Mouse (Mus musculus) bone marrow macrophage, adult 2 months (primary cell): Measurements from ENCODE around the gene Spint2.

Experiments used
- CTCF ChIP-seq: IDR thresholded peaks from 2 replicates; pipeline ENCODE4 v1.5.1; 2012; ENCODE audit warnings: low read depth, mild to moderate bottlenecking, low read length, moderate library complexity
- POLR2A ChIP-seq: IDR thresholded peaks from 2 replicates; pipeline ENCODE4 v1.6.1; 2012; ENCODE audit warnings: mild to moderate bottlenecking, low read depth, low read length, borderline replicate concordance

DNA sequence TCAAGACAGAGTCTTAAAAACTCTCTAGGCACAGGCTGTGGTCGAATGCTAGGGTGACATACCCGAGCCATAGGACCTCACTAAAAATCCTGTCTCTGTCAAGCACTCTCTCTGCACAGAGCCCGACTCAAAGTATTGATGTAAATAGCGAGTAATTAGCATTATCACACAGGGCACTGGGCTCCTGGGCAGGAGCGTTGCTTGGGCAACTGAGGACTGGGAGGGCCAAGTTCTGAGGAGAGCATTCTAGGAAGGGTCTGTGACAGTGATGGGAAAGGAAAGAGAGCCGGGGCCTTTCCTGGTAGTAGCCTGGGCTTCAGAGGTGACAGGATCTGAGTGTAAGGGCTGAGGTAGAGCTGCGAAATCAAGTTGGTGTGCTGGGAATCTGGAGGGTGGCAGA is 24.4 kb upstream of the Spint2 start:
- TF ChIP-seq CTCF (no peak), POLR2A (no peak)
